Mouse (Mus musculus) liver, postnatal 0 days (tissue): ENCODE data around the gene Anks1. TPM values are rescaled to one million over a fixed set of nuclear protein-coding genes. Genes with fewer than 3 reads are reported as not detected.

ENCODE experiments used
- ATAC-seq: fragments of 200-750 bp; cut with Nextera tagmentation; 2 replicates; pipeline ENCODE4 v1.8.0; 2017; ENCODE audit warnings: mild to moderate bottlenecking, moderate library complexity
- DNase-seq: peaks from one replicate; pipeline ENCODE4 v3.0.0-alpha.2; 2016
- H3K27ac ChIP-seq: fragments of 300-500 bp; sonication (generic); 2 replicates; pipeline ENCODE4 v1.5.1; 2014; ENCODE audit warnings: antibody characterized with exemption, moderate library complexity, mild to moderate bottlenecking, low read depth
- H3K27me3 ChIP-seq: fragments of 300-500 bp; sonication (generic); 2 replicates; pipeline ENCODE4 v1.6.1; 2014; ENCODE audit warnings: low read length, control low read depth, mixed read lengths; ENCODE audit not compliant: insufficient read depth
- H3K36me3 ChIP-seq: fragments of 300-500 bp; sonication (generic); replicated peaks from 2 replicates; pipeline ENCODE4 v1.6.1; 2014; ENCODE audit warnings: mild to moderate bottlenecking, control low read depth, low read length, moderate library complexity, mixed read lengths; ENCODE audit not compliant: insufficient read depth
- H3K4me1 ChIP-seq: fragments of 300-500 bp; sonication (generic); 2 replicates; pipeline ENCODE4 v1.6.1; 2014; ENCODE audit warnings: antibody characterized with exemption, mild to moderate bottlenecking, control low read depth; ENCODE audit not compliant: insufficient read depth
- H3K4me2 ChIP-seq: fragments of 300-500 bp; sonication (generic); 2 replicates; pipeline ENCODE4 v1.6.1; 2014; ENCODE audit warnings: low read depth, mild to moderate bottlenecking, low read length, moderate library complexity, mixed read lengths
- H3K4me3 ChIP-seq: fragments of 300-500 bp; sonication (generic); 2 replicates; pipeline ENCODE4 v1.5.1; 2014; ENCODE audit warnings: low read depth, low read length
- H3K9ac ChIP-seq: fragments of 300-500 bp; sonication (generic); replicated peaks from 2 replicates; pipeline ENCODE4 v1.6.1; 2014; ENCODE audit warnings: mild to moderate bottlenecking, moderate library complexity
- H3K9me3 ChIP-seq: fragments of 300-500 bp; sonication (generic); 2 replicates; pipeline ENCODE4 v1.6.1; 2016; ENCODE audit warnings: mild to moderate bottlenecking, control low read depth, low read length, mixed read lengths
- CTCF ChIP-seq: sonication (generic); IDR thresholded peaks from 2 replicates; pipeline ENCODE4 v1.5.1; 2016; ENCODE audit warnings: antibody characterized with exemption, low read depth
- EP300 ChIP-seq: IDR thresholded peaks from 2 replicates; pipeline ENCODE4 v1.6.1; 2016; ENCODE audit warnings: antibody characterized with exemption, low read depth, mild to moderate bottlenecking
- WGBS: fragments of 180-500 bp; shearing (Covaris S2); extraction: QIAGEN DNeasy Blood & Tissue Kit; methylation state at CpG from one replicate; pipeline ENCODE4 v1.1.7; 2014; ENCODE audit not compliant: insufficient replicate concordance; 5-methylcytosine and 5-hydroxymethylcytosine counted together
- polyA plus RNA-seq: library from polyadenylated mRNA; unstranded; fragments of >200 nt; fragmentation: Nextera tagmentation; extraction: Ambion mirVana; gene quantifications from 2 replicates; pipeline ENCODE4 v1.2.1, GENCODE M21; 2015

Anks1 gene
- polyA plus RNA-seq, 1 experiment from 2014 or later = 3.0 TPM

DNA sequence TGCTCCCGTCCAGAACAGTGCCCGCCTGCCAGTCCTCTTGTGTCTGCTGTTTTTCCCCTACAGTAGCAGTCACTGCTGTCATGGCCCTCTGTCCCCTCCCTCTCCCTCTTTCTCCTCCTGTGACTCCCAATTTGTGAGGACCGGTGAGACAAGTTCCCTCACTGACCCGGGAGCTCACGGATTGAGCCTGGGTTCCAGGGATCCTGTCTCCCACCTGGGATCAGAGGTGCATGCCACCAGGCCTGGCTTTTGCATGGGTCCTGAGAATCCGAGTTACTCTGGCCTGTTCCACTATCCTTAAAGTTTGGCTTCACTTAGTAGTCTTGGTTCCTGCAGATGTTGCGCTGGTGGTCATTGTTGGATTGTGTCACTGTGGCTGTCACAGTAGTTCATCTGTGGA lies 58.4 kb downstream of the Anks1 start:
- Histone ChIP-seq H3K4me1 (peaks cover 15% of the 10 kb centered on the region), H3K27ac (no peak overlapping the region), H3K27me3 (no peaks in the 10 kb centered on the region), H3K36me3 (no peaks in the 10 kb centered on the region), H3K9ac (no peak overlapping the region), H3K9me3 (no peaks in the 10 kb centered on the region), H3K4me3 (no peak overlapping the region), H3K4me2 (no peak overlapping the region)
- no peak for DNase-seq
- no peak for TF ChIP-seq EP300
- no peak for TF ChIP-seq CTCF
- 79% methylated on average over 7 of the region's 7 CpGs for WGBS
- no peak for ATAC-seq

GRCm38 (mm10) chr17:27968033-27968750 lies 59.1 kb downstream of the Anks1 start:
- TF ChIP-seq CTCF (no peak), EP300 (no peak)
- no peaks in the 10 kb centered on the region for H3K9me3 ChIP-seq
- H3K27ac ChIP-seq = peak overlapping the region; percentile 44; the same call in 1 of the 2 replicates
- no peaks in the 10 kb centered on the region for H3K36me3 ChIP-seq
- DNase-seq (no peak), ATAC-seq (no peak)
- no peaks in the 10 kb centered on the region for H3K27me3 ChIP-seq
- H3K9ac ChIP-seq = no peak overlapping the region
- no peak overlapping the region for H3K4me3 ChIP-seq
- 74% methylated on average over 9 of the region's 9 CpGs for WGBS
- peaks cover 15% of the 10 kb centered on the region for H3K4me1 ChIP-seq
- no peak overlapping the region for H3K4me2 ChIP-seq

GRCm38 (mm10) chr17:27968903-27969302 lies 59.8 kb downstream of the Anks1 start:
- Histone ChIP-seq H3K27me3 (no peaks in the 10 kb centered on the region), H3K27ac (peak overlapping the region; percentile 44; the same call in 1 of the 2 replicates), H3K9me3 (no peaks in the 10 kb centered on the region), H3K36me3 (no peaks in the 10 kb centered on the region), H3K4me3 (no peak overlapping the region), H3K4me1 (peaks cover 15% of the 10 kb centered on the region), H3K4me2 (no peak overlapping the region), H3K9ac (no peak overlapping the region)
- TF ChIP-seq EP300 (no peak), CTCF (no peak)
- DNase-seq (no peak), ATAC-seq (no peak)
- 87% methylated on average over 5 of the region's 5 CpGs for WGBS

DNA sequence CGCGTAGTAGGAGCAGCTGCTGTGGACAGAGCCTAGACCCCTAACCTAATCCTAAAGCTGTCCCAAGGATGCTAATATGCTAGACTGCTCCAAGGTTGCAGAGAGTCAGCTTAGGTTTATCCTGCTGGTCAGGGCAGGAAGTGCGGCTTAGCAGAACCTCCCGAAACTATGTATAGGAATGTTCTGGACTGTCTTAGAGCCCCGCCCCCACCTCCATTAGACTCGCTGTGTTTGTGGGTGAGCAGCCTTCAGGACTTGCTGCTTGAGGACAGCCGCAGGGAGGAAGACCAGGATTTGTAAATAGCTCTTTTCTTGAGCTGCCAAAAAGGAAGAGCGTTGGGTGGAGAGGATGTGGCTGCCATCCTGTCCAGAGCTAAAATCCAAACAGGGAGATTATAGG lies 60.3 kb downstream of the Anks1 start:
- peak; percentile 19 for ATAC-seq
- TF ChIP-seq CTCF = peak; percentile 54
- TF ChIP-seq EP300 = no peak
- Histone ChIP-seq H3K36me3 (no peaks in the 10 kb centered on the region), H3K27me3 (no peaks in the 10 kb centered on the region), H3K9me3 (no peaks in the 10 kb centered on the region), H3K4me1 (peaks cover 14% of the 10 kb centered on the region), H3K4me3 (no peak overlapping the region), H3K4me2 (no peak overlapping the region), H3K9ac (no peak overlapping the region), H3K27ac (peak overlapping the region; percentile 66; the same call in 1 of the 2 replicates)
- peak; percentile 40 for DNase-seq
- WGBS = 67% methylated on average over 8 of the region's 8 CpGs

GRCm38 (mm10) chr17:27969896-27970295 lies 60.8 kb downstream of the Anks1 start:
- TF ChIP-seq CTCF = no peak
- no peak for TF ChIP-seq EP300
- 76% methylated on average over 5 of the region's 5 CpGs for WGBS
- no peaks in the 10 kb centered on the region for H3K9me3 ChIP-seq

DNA sequence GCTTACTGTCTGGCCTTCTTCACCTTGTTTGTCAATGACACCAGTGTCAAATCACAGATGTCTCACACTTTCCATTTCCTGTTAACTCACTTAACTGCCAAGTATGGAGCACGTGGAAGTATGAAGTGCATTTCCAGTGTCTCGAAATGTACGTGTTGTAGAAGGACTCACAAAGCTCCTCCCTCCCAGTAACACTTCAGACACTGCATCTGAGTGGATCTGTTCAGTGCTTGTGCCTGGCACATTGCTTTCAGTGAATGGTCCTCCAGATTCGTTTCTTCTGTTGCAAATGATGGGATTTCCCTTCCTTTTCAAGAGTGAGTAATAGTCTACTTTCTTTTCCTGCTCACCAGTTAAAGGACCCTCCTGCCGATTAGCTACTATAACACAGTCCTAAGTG lies 61.2 kb downstream of the Anks1 start:
- no peak overlapping the region; the same call in 1 of the 2 replicates for H3K27ac ChIP-seq
- no peaks in the 10 kb centered on the region for H3K27me3 ChIP-seq
- H3K9me3 ChIP-seq = no peaks in the 10 kb centered on the region
- WGBS = 66% methylated on average over 5 of the region's 5 CpGs
- TF ChIP-seq EP300 = no peak
- no peak for TF ChIP-seq CTCF
- H3K9ac ChIP-seq = no peak overlapping the region
- DNase-seq (no peak), ATAC-seq (no peak)
- H3K4me2 ChIP-seq = no peak overlapping the region
- peaks cover 13% of the 10 kb centered on the region for H3K4me1 ChIP-seq
- H3K36me3 ChIP-seq = 0 out of 2 replicates have a peak, but pooled peaks cover 3% of the 10 kb centered on the region
- H3K4me3 ChIP-seq = no peak overlapping the region

More at GRCm38 (mm10) chr17:27969896-27970295, 60.8 kb downstream of the Anks1 start:
- peak overlapping the region; percentile 66; the same call in 1 of the 2 replicates for H3K27ac ChIP-seq
- DNase-seq = no peak
- H3K4me2 ChIP-seq = no peak overlapping the region
- no peak overlapping the region for H3K9ac ChIP-seq
- H3K4me1 ChIP-seq = peaks cover 13% of the 10 kb centered on the region
- H3K4me3 ChIP-seq = no peak overlapping the region
- H3K36me3 ChIP-seq = no peaks in the 10 kb centered on the region
- no peak for ATAC-seq
- no peaks in the 10 kb centered on the region for H3K27me3 ChIP-seq
